Mouse (Mus musculus): ENCODE data around the gene Srpk1. TPM values are rescaled to one million over a fixed set of nuclear protein-coding genes. Genes with fewer than 3 reads are reported as not detected.
"Not testable (repeated sequence)": the region's sequence is repeated elsewhere in the genome, so short reads cannot be mapped to it uniquely, and the experiment has no call there.

The Srpk1 gene
- polyA plus RNA-seq, 1 experiment from 2014 or later = 164 TPM

DNA sequence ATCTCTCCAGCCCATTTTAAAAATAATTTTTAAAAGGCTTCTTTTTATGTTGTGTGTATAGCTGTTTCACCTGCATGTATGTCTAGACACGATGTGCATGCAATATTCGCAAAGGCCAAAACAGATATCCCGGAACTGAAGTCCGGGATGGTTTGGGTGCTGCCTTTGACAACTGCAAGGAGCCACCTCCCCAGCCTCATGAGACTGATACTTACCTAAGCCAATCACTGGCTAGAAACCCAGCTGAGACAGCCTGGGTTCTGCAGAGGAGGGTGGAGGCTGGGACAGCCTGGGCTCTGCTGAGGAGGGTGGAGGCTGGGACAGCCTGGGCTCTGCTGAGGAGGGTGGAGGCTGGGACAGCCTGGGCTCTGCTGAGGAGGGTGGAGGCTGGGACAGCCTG lies 68.5 kb downstream of the Srpk1 start:
- H3K9ac ChIP-seq (ENCODE audit: low read depth, low read length); DNase-seq (ENCODE audit: low spot score); H3K4me3 ChIP-seq (ENCODE audit: low read depth, low read length); H3K9me3 ChIP-seq (ENCODE audit: control insufficient read depth, low read length); H3K27ac ChIP-seq (ENCODE audit: low read depth, low read length); ATAC-seq (ENCODE audit: low FRiP score); H3K4me1 ChIP-seq (replicated peaks; ENCODE audit: control insufficient read depth, insufficient read depth, low read length); H3K36me3 ChIP-seq (ENCODE audit: control insufficient read depth, insufficient read depth, low read length); H3K27me3 ChIP-seq (ENCODE audit: control insufficient read depth, insufficient read depth, low read length); H3K4me2 ChIP-seq (replicated peaks; ENCODE audit: low read depth, low read length): not testable (repeated sequence)
- WGBS = 91% methylated on average over 4 of the region's 4 CpGs

DNA sequence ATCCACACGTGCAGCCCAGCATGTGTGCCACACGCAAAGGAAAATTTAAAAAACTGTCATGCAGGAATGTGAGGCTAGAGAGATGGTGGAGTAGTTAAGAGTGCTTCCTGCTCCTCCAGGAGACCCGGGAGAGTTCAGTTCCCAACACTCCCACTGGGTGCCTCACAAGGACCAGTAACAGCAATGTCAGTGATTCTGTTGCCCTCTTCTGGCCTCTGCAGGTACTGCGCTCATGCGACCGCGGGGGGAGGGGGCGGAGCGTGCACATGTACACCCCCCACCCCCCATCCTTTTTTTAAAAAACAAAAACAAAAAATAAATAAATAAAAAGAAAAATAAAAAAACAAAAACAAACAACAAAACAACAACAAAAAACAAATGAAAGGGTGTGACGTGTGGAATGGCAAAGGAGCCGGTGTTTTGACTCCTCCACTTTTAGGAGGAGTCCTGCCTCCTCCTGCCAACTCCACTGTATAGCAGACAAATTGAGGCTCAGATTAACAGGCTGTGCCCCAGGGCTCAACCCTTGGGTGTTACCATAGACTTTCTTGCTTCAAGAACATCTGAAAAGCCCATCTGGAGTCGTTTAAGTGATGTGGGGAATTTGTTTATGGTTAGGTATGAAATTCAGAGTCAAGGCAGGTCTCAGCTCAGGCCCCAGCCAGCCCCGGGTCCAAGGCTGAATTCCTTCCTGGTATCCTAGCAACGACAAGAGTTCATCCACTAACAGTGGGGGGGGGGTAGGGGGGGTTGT lies 69.3 kb downstream of the Srpk1 start:
- ATAC-seq (ENCODE audit: low FRiP score) = no peak
- Histone ChIP-seq H3K4me3 (ENCODE audit: low read depth, low read length) (no peak overlapping the region), H3K27ac (ENCODE audit: low read depth, low read length) (no peak overlapping the region), H3K9me3 (ENCODE audit: control insufficient read depth, low read length) (no peaks in the 10 kb centered on the region), H3K27me3 (ENCODE audit: control insufficient read depth, insufficient read depth, low read length) (no peaks in the 10 kb centered on the region), H3K36me3 (ENCODE audit: control insufficient read depth, insufficient read depth, low read length) (no peaks in the 10 kb centered on the region), H3K9ac (ENCODE audit: low read depth, low read length) (no peak overlapping the region), H3K4me2 (replicated peaks; ENCODE audit: low read depth, low read length) (no peak overlapping the region), H3K4me1 (replicated peaks; ENCODE audit: control insufficient read depth, insufficient read depth, low read length) (no peaks in the 10 kb centered on the region; the same call in 1 of the 2 replicates)
- 5% methylated on average over 14 of the region's 14 CpGs for WGBS
- peak; percentile 78 for DNase-seq (ENCODE audit: low spot score)

DNA sequence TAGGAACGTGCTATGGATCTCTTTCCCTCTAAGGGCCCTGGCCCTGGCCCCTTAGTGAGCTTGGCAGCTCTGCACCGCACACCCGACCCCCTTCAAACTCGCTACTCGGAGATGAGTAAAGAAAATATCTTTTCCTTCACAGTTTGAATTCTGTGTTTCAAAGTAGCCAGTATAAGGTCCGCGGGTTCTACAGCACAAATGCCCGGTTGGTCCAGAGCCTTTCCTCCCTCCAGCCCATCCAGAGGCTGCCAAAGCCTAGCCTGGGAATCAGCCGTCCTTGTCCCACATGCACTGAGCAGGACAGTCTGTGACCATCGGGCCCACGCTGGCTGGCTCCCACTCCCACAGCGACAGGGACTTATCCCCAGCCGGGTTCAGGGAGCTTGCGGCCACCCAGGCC lies 73.4 kb downstream of the Srpk1 start, which contains the start of gene Clpsl2:
Clpsl2 (plus strand) TSS at position 301 of the 400 bp plus-strand sequence.
- no peaks in the 10 kb centered on the region for H3K27me3 ChIP-seq (ENCODE audit: control insufficient read depth, insufficient read depth, low read length)
- 76% methylated on average over 14 of the region's 14 CpGs for WGBS
- no peaks in the 10 kb centered on the region for H3K4me1 ChIP-seq (replicated peaks; ENCODE audit: control insufficient read depth, insufficient read depth, low read length)
- H3K9me3 ChIP-seq (ENCODE audit: control insufficient read depth, low read length) = no peaks in the 10 kb centered on the region
- H3K4me2 ChIP-seq (replicated peaks; ENCODE audit: low read depth, low read length) = no peak within 1 kb of the TSS
- ATAC-seq (ENCODE audit: low FRiP score) (no peak), DNase-seq (ENCODE audit: low spot score) (no peak)
- H3K4me3 ChIP-seq (ENCODE audit: low read depth, low read length) = no peak within 1 kb of the TSS
- no peaks in the 10 kb centered on the region for H3K36me3 ChIP-seq (ENCODE audit: control insufficient read depth, insufficient read depth, low read length)
- no peak within 1 kb of the TSS for H3K27ac ChIP-seq (ENCODE audit: low read depth, low read length)
- H3K9ac ChIP-seq (ENCODE audit: low read depth, low read length) = no peak within 1 kb of the TSS

DNA sequence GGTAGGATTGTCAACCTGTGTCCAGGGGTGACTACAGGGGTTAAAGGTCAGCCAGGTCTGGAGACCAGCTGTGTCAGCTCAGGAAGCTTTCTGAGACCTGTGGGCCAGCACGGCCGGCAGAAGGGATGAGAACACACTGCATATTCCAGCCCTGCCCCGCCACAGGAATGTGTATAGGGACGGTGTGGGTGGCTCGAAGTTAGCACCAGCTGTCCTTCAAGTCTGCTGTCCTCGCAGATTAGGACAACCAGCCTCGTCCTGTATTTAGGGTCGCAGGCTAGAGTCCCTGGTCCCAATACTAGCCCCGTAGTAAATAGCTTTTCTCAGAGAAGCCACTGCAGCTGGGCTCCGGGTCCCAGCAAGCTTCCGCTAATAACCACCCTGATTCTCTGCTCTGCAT lies 74.0 kb downstream of the Srpk1 start:
- Histone ChIP-seq H3K4me1 (replicated peaks; ENCODE audit: control insufficient read depth, insufficient read depth, low read length) (no peaks in the 10 kb centered on the region), H3K27me3 (ENCODE audit: control insufficient read depth, insufficient read depth, low read length) (no peaks in the 10 kb centered on the region), H3K9me3 (ENCODE audit: control insufficient read depth, low read length) (no peaks in the 10 kb centered on the region), H3K36me3 (ENCODE audit: control insufficient read depth, insufficient read depth, low read length) (no peaks in the 10 kb centered on the region), H3K4me2 (replicated peaks; ENCODE audit: low read depth, low read length) (no peak overlapping the region), H3K27ac (ENCODE audit: low read depth, low read length) (no peak overlapping the region), H3K4me3 (ENCODE audit: low read depth, low read length) (no peak overlapping the region), H3K9ac (ENCODE audit: low read depth, low read length) (no peak overlapping the region)
- DNase-seq (ENCODE audit: low spot score) (no peak), ATAC-seq (ENCODE audit: low FRiP score) (no peak)
- 73% methylated on average over 11 of the region's 11 CpGs for WGBS

DNA sequence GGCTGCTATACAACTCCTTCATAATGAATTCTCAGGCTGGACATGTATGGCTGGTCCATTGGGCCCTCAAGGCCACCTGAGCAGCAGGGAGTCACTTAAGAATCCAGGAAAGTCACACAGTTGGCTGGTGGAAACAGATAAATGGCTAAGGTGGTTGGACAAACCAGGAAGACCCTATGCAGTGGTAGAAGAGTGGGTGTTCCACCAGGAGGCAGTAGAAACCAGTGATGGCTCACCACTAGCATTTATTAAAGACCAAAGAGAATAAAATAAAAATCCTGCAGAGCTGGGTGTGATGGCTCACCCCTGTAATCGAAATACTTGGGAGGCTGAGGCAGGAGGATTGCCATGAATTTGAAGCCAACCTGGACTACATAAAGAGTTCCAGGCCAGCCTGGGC lies 75.6 kb downstream of the Srpk1 start:
- no peak for DNase-seq (ENCODE audit: low spot score)
- Histone ChIP-seq H3K9ac (ENCODE audit: low read depth, low read length) (no peak overlapping the region), H3K27me3 (ENCODE audit: control insufficient read depth, insufficient read depth, low read length) (no peaks in the 10 kb centered on the region), H3K4me2 (replicated peaks; ENCODE audit: low read depth, low read length) (no peak overlapping the region), H3K27ac (ENCODE audit: low read depth, low read length) (no peak overlapping the region), H3K9me3 (ENCODE audit: control insufficient read depth, low read length) (no peaks in the 10 kb centered on the region), H3K36me3 (ENCODE audit: control insufficient read depth, insufficient read depth, low read length) (no peaks in the 10 kb centered on the region), H3K4me1 (replicated peaks; ENCODE audit: control insufficient read depth, insufficient read depth, low read length) (no peaks in the 10 kb centered on the region), H3K4me3 (ENCODE audit: low read depth, low read length) (no peak overlapping the region)
- 97% methylated on average over 1 of the region's 1 CpGs for WGBS
- ATAC-seq (ENCODE audit: low FRiP score) = no peak

DNA sequence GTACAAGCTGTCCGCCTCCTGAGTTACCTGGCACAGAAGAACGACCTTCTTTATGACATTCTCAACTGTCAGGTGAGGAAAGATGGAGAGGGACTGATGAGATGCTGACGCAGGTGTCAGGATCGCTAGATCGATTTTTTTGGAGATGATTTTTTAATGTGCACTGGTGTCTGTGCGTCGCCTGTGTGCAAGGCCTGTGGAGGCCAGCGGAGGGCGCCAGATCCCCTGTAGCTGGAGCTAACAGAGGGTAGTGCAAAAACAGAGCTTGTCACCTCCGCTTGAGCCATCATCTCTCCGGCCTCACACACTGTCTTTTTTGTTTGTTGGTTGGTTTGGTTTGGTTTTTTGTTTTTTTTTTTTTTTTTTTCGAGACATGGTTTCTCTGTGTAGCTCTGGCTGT lies 84.6 kb downstream of the Srpk1 start:
- ATAC-seq (ENCODE audit: low FRiP score) = no peak
- H3K9me3 ChIP-seq (ENCODE audit: control insufficient read depth, low read length) = peaks cover 2% of the 10 kb centered on the region; the same call in 1 of the 2 replicates
- H3K36me3 ChIP-seq (ENCODE audit: control insufficient read depth, insufficient read depth, low read length) = no peaks in the 10 kb centered on the region
- H3K4me3 ChIP-seq (ENCODE audit: low read depth, low read length) = no peak overlapping the region
- no peaks in the 10 kb centered on the region for H3K27me3 ChIP-seq (ENCODE audit: control insufficient read depth, insufficient read depth, low read length)
- no peaks in the 10 kb centered on the region for H3K4me1 ChIP-seq (replicated peaks; ENCODE audit: control insufficient read depth, insufficient read depth, low read length)
- H3K9ac ChIP-seq (ENCODE audit: low read depth, low read length) = no peak overlapping the region
- WGBS = 49% methylated on average over 12 of the region's 12 CpGs
- H3K27ac ChIP-seq (ENCODE audit: low read depth, low read length) = no peak overlapping the region
- H3K4me2 ChIP-seq (replicated peaks; ENCODE audit: low read depth, low read length) = no peak overlapping the region
- DNase-seq (ENCODE audit: low spot score) = no peak

Other genes starting within 250 kb of the Srpk1 start
- gene Fkbp5, start 105.2 kb downstream of the Srpk1 start, polyA plus RNA-seq (2014; fragmentation: Nextera tagmentation; extraction: Ambion mirVana) = 11.9 and 12.1 TPM in 2 replicates
- not detected in 2 replicates for gene Armc12, start 91.9 kb downstream of the Srpk1 start, polyA plus RNA-seq (2014; fragmentation: Nextera tagmentation; extraction: Ambion mirVana)
- not detected in 2 replicates for gene Clpsl2, start 73.3 kb downstream of the Srpk1 start, polyA plus RNA-seq (2014; fragmentation: Nextera tagmentation; extraction: Ambion mirVana)
- gene Clps, start 61.9 kb downstream of the Srpk1 start, polyA plus RNA-seq (2014; fragmentation: Nextera tagmentation; extraction: Ambion mirVana) = not detected in 2 replicates
- 2.0 and 2.2 TPM in 2 replicates for gene Lhfpl5, start 47.1 kb downstream of the Srpk1 start, polyA plus RNA-seq (2014; fragmentation: Nextera tagmentation; extraction: Ambion mirVana)
- 0.38 and 0.52 TPM in 2 replicates for gene Slc26a8, start 67.5 kb upstream of the Srpk1 start, polyA plus RNA-seq (2014; fragmentation: Nextera tagmentation; extraction: Ambion mirVana)
- gene Mapk14, start 68.6 kb upstream of the Srpk1 start, polyA plus RNA-seq (2014; fragmentation: Nextera tagmentation; extraction: Ambion mirVana) = 38.1 and 44.2 TPM in 2 replicates
- 0.70 and 1.5 TPM in 2 replicates for gene AC170998.1, start 103.4 kb upstream of the Srpk1 start, polyA plus RNA-seq (2014; fragmentation: Nextera tagmentation; extraction: Ambion mirVana)
- gene Mapk13, start 146.6 kb upstream of the Srpk1 start, polyA plus RNA-seq (2014; fragmentation: Nextera tagmentation; extraction: Ambion mirVana) = 3.3 TPM in 2 replicates
- gene Brpf3, start 178.4 kb upstream of the Srpk1 start, polyA plus RNA-seq (2014; fragmentation: Nextera tagmentation; extraction: Ambion mirVana) = 7.1 and 9.8 TPM in 2 replicates
- not detected in 2 replicates for gene Pnpla1, start 235.7 kb upstream of the Srpk1 start, polyA plus RNA-seq (2014; fragmentation: Nextera tagmentation; extraction: Ambion mirVana)

Measured in hindbrain, embryonic 11.5 days (tissue).